13 mouse cellular contexts compared by ENCODE assay signal in genomic region chr14:121259332-121259731, GRCm38 (mm10).
A peak's percentile ranks its signal among the peaks of the same experiment; 100 is the strongest.
DNase-seq lines count a peak whose midpoint lies in the region; ATAC-seq and TF ChIP-seq lines count a peak whose summit lies in the region.
"Had no signal": no experiment of that assay in that cellular context is flagged by ENCODE, and none has a peak within 500 bp of the region (broad histone marks: within the 10 kb centered on the region; RNA-seq: fewer than 3 reads in every experiment).

No protein-coding gene starts in this region.

- no peaks in the 10 kb centered on the region for H3K27me3 ChIP-seq in lung, embryonic 14.5 days (ENCODE audit: insufficient read depth, low read length)
- no peaks in the 10 kb centered on the region for H3K27me3 ChIP-seq in hindbrain, embryonic 12.5 days
- no peaks in the 10 kb centered on the region for H3K27me3 ChIP-seq in midbrain, embryonic 12.5 days

- no peak for ATAC-seq in lung, embryonic 14.5 days (ENCODE audit: insufficient read depth)
- ATAC-seq in hindbrain, embryonic 12.5 days (ENCODE audit: low FRiP score) = 0 out of 2 replicates have a peak, but pooled peaks have one; percentile 26
- peak; percentile 47 for ATAC-seq in midbrain, embryonic 12.5 days (ENCODE audit: low FRiP score, low read depth)
- no peak for ATAC-seq in monocyte, adult 5-6 weeks (replicated peaks; ENCODE audit: insufficient number of reproducible peaks, low FRiP score, low TSS enrichment, poor library complexity, severe bottlenecking)

- no peaks in the 10 kb centered on the region for H3K4me1 ChIP-seq in lung, embryonic 14.5 days (ENCODE audit: insufficient read depth)
- H3K4me1 ChIP-seq in lung, adult 2 months (ENCODE audit: control insufficient read depth, insufficient read depth, low read length) = peaks cover 9% of the 10 kb centered on the region
- H3K4me1 ChIP-seq in hindbrain, embryonic 12.5 days = peaks cover 3% of the 10 kb centered on the region; the same call in 1 of the 2 replicates
- peaks cover 3% of the 10 kb centered on the region; the same call in 1 of the 2 replicates for H3K4me1 ChIP-seq in midbrain, embryonic 12.5 days

- H3K4me2 ChIP-seq in lung, embryonic 14.5 days = no peak overlapping the region
- H3K4me2 ChIP-seq in hindbrain, embryonic 12.5 days (replicated peaks) = no peak overlapping the region
- H3K4me2 ChIP-seq in midbrain, embryonic 12.5 days (replicated peaks) = no peak overlapping the region
- H3K4me2 ChIP-seq: heart, embryonic 11.5 days; liver, embryonic 11.5 days had no signal

- no peak for DNase-seq in lung, embryonic 14.5 days
- no peak for DNase-seq in lung, adult 2 months
- no peak for DNase-seq in left cerebral cortex, adult 2 months (ENCODE audit: extremely low spot score in 1 of 2, low spot score in 2 of 2)
- DNase-seq in right cerebral cortex, postnatal 36 days (ENCODE audit: low spot score in 2 of 2) = no peak
- no peak for DNase-seq in ovary, adult 18-20 months (ENCODE audit: low spot score)
- DNase-seq: cerebellum, adult 11-12 months; gastrocnemius, postnatal 36 days; layer of hippocampus, adult 9-11 months had no signal

- intact Hi-C loops in left cerebral cortex, adult 2 months (cut with DNase I) = loop anchor here (5.0 kb wide), 1 partner anchor 427 kb away; no protein-coding TSS in a partner anchor

- no peak overlapping the region for H3K9ac ChIP-seq in lung, embryonic 14.5 days
- H3K9ac ChIP-seq in hindbrain, embryonic 12.5 days = no peak overlapping the region
- no peak overlapping the region for H3K9ac ChIP-seq in midbrain, embryonic 12.5 days (replicated peaks)

- H3K36me3 ChIP-seq in lung, embryonic 14.5 days (ENCODE audit: insufficient read depth) = peaks cover 58% of the 10 kb centered on the region
- H3K36me3 ChIP-seq in hindbrain, embryonic 12.5 days = peaks cover 28% of the 10 kb centered on the region
- H3K36me3 ChIP-seq in midbrain, embryonic 12.5 days = 0 out of 2 replicates have a peak, but pooled peaks cover 5% of the 10 kb centered on the region

- no peak for TF ChIP-seq POLR2A in lung, adult 2 months (IDR thresholded peaks at IDR 0.05; ENCODE audit: borderline replicate concordance, extremely low read depth, low read depth, low read length)

- no peak for TF ChIP-seq CTCF in lung, embryonic 14.5 days (IDR thresholded peaks at IDR 0.05; ENCODE audit: low read depth)
- no peak for TF ChIP-seq CTCF in lung, adult 2 months (IDR thresholded peaks at IDR 0.05; ENCODE audit: insufficient read depth, low read length)
- no peak for TF ChIP-seq CTCF in left cerebral cortex, adult 2 months (IDR thresholded peaks at IDR 0.05)

- H3K9me3 ChIP-seq in lung, embryonic 14.5 days (ENCODE audit: low read depth, low read length) = no peaks in the 10 kb centered on the region
- H3K9me3 ChIP-seq in hindbrain, embryonic 12.5 days (replicated peaks) = no peaks in the 10 kb centered on the region
- no peaks in the 10 kb centered on the region for H3K9me3 ChIP-seq in midbrain, embryonic 12.5 days

- WGBS in lung, embryonic 14.5 days = 80% methylated on average over 11 of the region's 11 CpGs
- WGBS in lung, adult 2 months = 84% methylated on average over 11 of the region's 11 CpGs
- WGBS in hindbrain, embryonic 12.5 days = 55% methylated on average over 11 of the region's 11 CpGs
- WGBS in midbrain, embryonic 12.5 days = 63% methylated on average over 11 of the region's 11 CpGs

- 0 out of 2 replicates have a peak overlapping the region, but pooled peaks have one; percentile 8 for H3K27ac ChIP-seq in lung, embryonic 14.5 days (ENCODE audit: low read depth)
- H3K27ac ChIP-seq in hindbrain, embryonic 12.5 days = 0 out of 2 replicates have a peak overlapping the region, but pooled peaks have one; percentile 7
- peak overlapping the region; percentile 44; the same call in 1 of the 2 replicates for H3K27ac ChIP-seq in midbrain, embryonic 12.5 days (replicated peaks)
- no peak overlapping the region for H3K27ac ChIP-seq in left cerebral cortex, adult 2 months

- no peak overlapping the region for H3K4me3 ChIP-seq in lung, embryonic 14.5 days (ENCODE audit: low read depth, low read length)
- no peak overlapping the region for H3K4me3 ChIP-seq in lung, adult 2 months (replicated peaks; ENCODE audit: extremely low read depth, low read depth, low read length)
- no peak overlapping the region for H3K4me3 ChIP-seq in hindbrain, embryonic 12.5 days
- no peak overlapping the region for H3K4me3 ChIP-seq in midbrain, embryonic 12.5 days
- H3K4me3 ChIP-seq in left cerebral cortex, adult 2 months = no peak overlapping the region

Comparison
In these comparisons a context has a peak if more than half of its experiments do, and no peak if none do; other contexts are left out.
1. ATAC-seq: peak in hindbrain, embryonic 12.5 days (single experiment) and midbrain, embryonic 12.5 days (single experiment); none in lung, embryonic 14.5 days (single experiment) and monocyte, adult 5-6 weeks (single experiment).